Mouse (Mus musculus) stomach, postnatal 0 days (tissue): ENCODE measurements at regions not wholly inside any gene's neighbourhood (a gene's known extent, or its start where the extent isn't known, plus 50 kb on each side); places are given as distances from the start of the nearest gene placed in this dataset.

Source experiments
- ATAC-seq: fragments of 200-750 bp; cut with Nextera tagmentation; 2 replicates; pipeline ENCODE4 v1.8.0; 2017; ENCODE audit not compliant: low FRiP score, low TSS enrichment
- DNase-seq: peaks from one replicate; pipeline ENCODE4 v3.0.0-alpha.2; 2016; ENCODE audit warnings: low spot score
- H3K27ac ChIP-seq: fragments of 300-500 bp; sonication (generic); replicated peaks from 2 replicates; pipeline ENCODE4 v1.5.1; 2014; ENCODE audit warnings: mild to moderate bottlenecking, control low read depth
- H3K27me3 ChIP-seq: fragments of 300-500 bp; sonication (generic); 2 replicates; pipeline ENCODE4 v1.6.1; 2014; ENCODE audit warnings: low read length; ENCODE audit not compliant: control insufficient read depth, insufficient read depth
- H3K36me3 ChIP-seq: fragments of 300-500 bp; sonication (generic); 2 replicates; pipeline ENCODE4 v1.6.1; 2014; ENCODE audit warnings: low read length, mixed read lengths; ENCODE audit not compliant: control insufficient read depth, insufficient read depth
- H3K4me1 ChIP-seq: fragments of 300-500 bp; sonication (generic); replicated peaks from 2 replicates; pipeline ENCODE4 v1.6.1; 2014; ENCODE audit warnings: antibody characterized with exemption; ENCODE audit not compliant: control insufficient read depth, insufficient read depth
- H3K4me2 ChIP-seq: fragments of 300-500 bp; sonication (generic); replicated peaks from 2 replicates; pipeline ENCODE4 v1.6.1; 2014; ENCODE audit warnings: low read depth, mild to moderate bottlenecking, control low read depth, moderate library complexity
- H3K4me3 ChIP-seq: fragments of 300-500 bp; sonication (generic); 2 replicates; pipeline ENCODE4 v1.5.1; 2014; ENCODE audit warnings: low read depth, low read length, control low read depth
- H3K9ac ChIP-seq: fragments of 300-500 bp; sonication (generic); 2 replicates; pipeline ENCODE4 v1.6.1; 2014; ENCODE audit warnings: mild to moderate bottlenecking, low read length, control low read depth, mixed read lengths
- H3K9me3 ChIP-seq: fragments of 300-500 bp; sonication (generic); 2 replicates; pipeline ENCODE4 v1.6.1; 2016; ENCODE audit warnings: low read length; ENCODE audit not compliant: control insufficient read depth
- CTCF ChIP-seq: IDR thresholded peaks from 2 replicates; pipeline ENCODE4 v1.5.1; 2016; ENCODE audit warnings: antibody characterized with exemption, low read depth, mild to moderate bottlenecking, moderate library complexity
- EP300 ChIP-seq: optimal IDR thresholded peaks from 2 replicates; pipeline ENCODE3; 2016; ENCODE audit warnings: antibody characterized with exemption
- WGBS: fragments of 180-500 bp; shearing (Covaris S2); extraction: QIAGEN DNeasy Blood & Tissue Kit; methylation state at CpG from one replicate; pipeline ENCODE4 v1.1.7; 2014; 5-methylcytosine and 5-hydroxymethylcytosine counted together

GRCm38 (mm10) chr7:113046406-113046805, 92.6 kb downstream of the Rassf10 start:
- WGBS: 87% methylated on average over 4 of the region's 4 CpGs
- Histone ChIP-seq H3K4me2 (no peak overlapping the region), H3K4me3 (no peak overlapping the region), H3K9me3 (no peaks in the 10 kb centered on the region), H3K36me3 (no peaks in the 10 kb centered on the region), H3K27ac (no peak overlapping the region), H3K27me3 (no peaks in the 10 kb centered on the region), H3K4me1 (peaks cover 2% of the 10 kb centered on the region; the same call in 1 of the 2 replicates), H3K9ac (no peak overlapping the region)
- DNase-seq: no peak
- no peak for ATAC-seq
- TF ChIP-seq CTCF: no peak
- TF ChIP-seq EP300: no peak

GRCm38 (mm10) chr7:113047583-113047982, 93.8 kb downstream of the Rassf10 start:
- no peak overlapping the region for H3K4me3 ChIP-seq
- H3K4me2 ChIP-seq: no peak overlapping the region
- WGBS: 60% methylated on average over 3 of the region's 3 CpGs
- no peak for DNase-seq
- H3K4me1 ChIP-seq: peaks cover 2% of the 10 kb centered on the region; the same call in 1 of the 2 replicates
- H3K9ac ChIP-seq: no peak overlapping the region
- no peak for TF ChIP-seq EP300
- TF ChIP-seq CTCF: no peak
- no peaks in the 10 kb centered on the region for H3K27me3 ChIP-seq
- peak overlapping the region; percentile 88 for H3K27ac ChIP-seq
- H3K36me3 ChIP-seq: no peaks in the 10 kb centered on the region
- no peak for ATAC-seq
- H3K9me3 ChIP-seq: no peaks in the 10 kb centered on the region

GRCm38 (mm10) chr7:113048097-113048795, 94.5 kb downstream of the Rassf10 start:
- no peaks in the 10 kb centered on the region for H3K36me3 ChIP-seq
- peak; percentile 29 for TF ChIP-seq EP300
- no peak for TF ChIP-seq CTCF
- H3K9me3 ChIP-seq: no peaks in the 10 kb centered on the region
- peak overlapping the region; percentile 88 for H3K27ac ChIP-seq
- DNase-seq: peak; percentile 87
- WGBS: 17% methylated on average over 4 of the region's 4 CpGs
- no peak overlapping the region for H3K4me2 ChIP-seq
- ATAC-seq: peak; percentile 90
- no peak overlapping the region for H3K9ac ChIP-seq
- no peaks in the 10 kb centered on the region for H3K27me3 ChIP-seq
- H3K4me3 ChIP-seq: no peak overlapping the region
- H3K4me1 ChIP-seq: peaks cover 2% of the 10 kb centered on the region; the same call in 1 of the 2 replicates

- Histone ChIP-seq H3K27me3 (no peaks in the 10 kb centered on the region), H3K4me1 (peaks cover 2% of the 10 kb centered on the region; the same call in 1 of the 2 replicates), H3K9ac (no peak overlapping the region), H3K4me2 (no peak overlapping the region), H3K36me3 (no peaks in the 10 kb centered on the region), H3K9me3 (no peaks in the 10 kb centered on the region), H3K4me3 (no peak overlapping the region), H3K27ac (no peak overlapping the region)
- TF ChIP-seq CTCF: no peak
- TF ChIP-seq EP300: no peak
- 75% methylated on average over 5 of the region's 5 CpGs for WGBS
- DNase-seq: no peak
- no peak for ATAC-seq
Observed at GRCm38 (mm10) chr7:113049440-113049839, 95.7 kb downstream of the Rassf10 start.

- peaks cover 2% of the 10 kb centered on the region; the same call in 1 of the 2 replicates for H3K4me1 ChIP-seq
- H3K4me2 ChIP-seq: no peak overlapping the region
- no peaks in the 10 kb centered on the region for H3K36me3 ChIP-seq
- ATAC-seq: no peak
- DNase-seq: no peak
- H3K9me3 ChIP-seq: no peaks in the 10 kb centered on the region
- H3K27me3 ChIP-seq: no peaks in the 10 kb centered on the region
- H3K9ac ChIP-seq: no peak overlapping the region
- no peak overlapping the region for H3K4me3 ChIP-seq
- 60% methylated on average over 1 of the region's 1 CpGs for WGBS
- TF ChIP-seq EP300 (no peak), CTCF (no peak)
- no peak overlapping the region for H3K27ac ChIP-seq
Observed at GRCm38 (mm10) chr7:113052952-113053351, 99.2 kb downstream of the Rassf10 start.

- TF ChIP-seq EP300: no peak
Observed at GRCm38 (mm10) chr7:113056421-113056820, 102.7 kb downstream of the Rassf10 start.

More at GRCm38 (mm10) chr7:113056421-113056820, 102.7 kb downstream of the Rassf10 start:
- Histone ChIP-seq H3K27me3 (no peaks in the 10 kb centered on the region), H3K36me3 (no peaks in the 10 kb centered on the region), H3K4me1 (peaks cover 9% of the 10 kb centered on the region; the same call in 1 of the 2 replicates), H3K4me3 (no peak overlapping the region), H3K4me2 (no peak overlapping the region), H3K9ac (no peak overlapping the region), H3K27ac (no peak overlapping the region), H3K9me3 (no peaks in the 10 kb centered on the region)
- DNase-seq (no peak), ATAC-seq (no peak)
- WGBS: 50% methylated on average over 2 of the region's 2 CpGs
